Mouse (Mus musculus) E14TG2a.4 (cell line): ENCODE results near the gene Yipf2.

Experiments
- CTCF ChIP-seq: conservative IDR thresholded peaks from 2 replicates; pipeline ENCODE4 v1.5.1; 2014; ENCODE audit warnings: low read length
- NANOG ChIP-seq: IDR thresholded peaks from 2 replicates; pipeline ENCODE4 v1.6.1; 2014; ENCODE audit warnings: borderline replicate concordance, low read length, mixed read lengths

DNA sequence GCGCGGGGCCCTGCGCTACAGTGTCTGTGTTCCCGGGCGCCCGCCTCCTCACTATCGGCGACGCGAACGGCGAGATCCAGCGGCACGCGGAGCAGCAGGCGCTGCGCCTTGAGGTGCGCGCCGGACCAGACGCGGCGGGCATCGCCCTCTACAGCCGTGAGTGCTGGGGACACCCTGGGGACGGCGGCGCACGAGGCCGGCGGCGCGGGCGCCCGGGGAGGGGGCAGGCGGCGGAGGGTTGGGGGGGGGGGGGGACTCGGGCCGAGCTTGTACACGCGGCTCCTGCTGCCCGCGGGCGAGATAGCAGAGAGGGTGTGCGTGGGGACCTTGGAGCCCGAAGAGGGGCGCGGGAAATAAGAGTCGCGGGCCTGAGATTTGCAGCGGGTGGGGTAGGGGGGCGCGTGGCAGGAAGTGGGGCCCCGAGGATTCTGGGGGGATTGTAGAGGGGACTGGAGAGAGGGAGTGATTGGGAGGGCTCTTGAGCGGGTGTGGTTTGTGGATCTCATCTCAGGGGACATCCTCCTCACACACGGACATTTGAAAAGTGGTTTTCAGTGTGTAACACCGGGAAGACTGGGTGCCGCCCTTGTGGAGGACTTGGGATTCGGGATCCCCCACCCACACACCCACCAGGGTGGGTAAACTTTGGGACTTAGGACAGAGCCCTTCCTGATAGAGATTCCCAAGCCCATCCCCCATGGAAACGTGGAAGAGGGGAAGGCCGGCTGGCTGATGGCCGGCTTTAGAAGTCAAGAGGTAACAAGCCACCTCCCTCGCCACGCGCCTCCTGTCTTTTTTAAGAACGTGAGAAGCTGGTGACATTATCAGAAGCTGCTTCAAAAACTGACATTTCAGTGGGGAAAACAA lies 45.3 kb downstream of the Yipf2 start:
- TF ChIP-seq NANOG (no peak), CTCF (no peak)
